Mouse (Mus musculus): ENCODE data around the gene Tcp10c. TPM values are rescaled to one million over a fixed set of nuclear protein-coding genes. Genes with fewer than 3 reads are reported as not detected.
"Not testable (repeated sequence)": the region's sequence is repeated elsewhere in the genome, so short reads cannot be mapped to it uniquely, and the experiment has no call there.

Gene Tcp10c
- total RNA-seq, 1 experiment from 2014 or later, result not detected

DNA sequence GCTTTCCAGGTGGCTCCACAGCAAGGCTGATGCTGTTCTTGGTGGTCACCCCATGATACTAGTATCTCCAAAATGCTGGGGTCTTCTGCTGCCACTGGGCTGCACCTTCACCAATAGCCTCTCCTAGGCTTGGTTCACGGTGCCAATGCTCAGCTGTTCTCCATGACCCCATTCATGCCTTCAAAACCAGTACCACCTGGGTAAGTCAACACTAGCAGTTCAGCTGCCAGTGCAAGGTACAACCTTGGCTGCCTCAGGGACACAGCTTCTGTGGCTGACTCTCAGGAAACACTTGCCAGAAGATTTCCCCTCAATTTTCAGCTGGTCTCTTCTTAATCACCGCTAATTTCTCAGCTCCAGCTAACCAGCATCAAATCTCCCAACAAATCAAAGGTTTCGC is 24.0 kb downstream of the Tcp10c start:
- not testable (repeated sequence) for ATAC-seq (ENCODE audit: extremely low read depth, insufficient number of reproducible peaks, low FRiP score, poor library complexity, severe bottlenecking)

GRCm38 (mm10) chr17:13379951-13380615 is 25.7 kb downstream of the Tcp10c start:
- ATAC-seq (ENCODE audit: extremely low read depth, insufficient number of reproducible peaks, low FRiP score, poor library complexity, severe bottlenecking), result not testable (repeated sequence)

GRCm38 (mm10) chr17:13381286-13381685 is 26.9 kb downstream of the Tcp10c start:
- not testable (repeated sequence) for ATAC-seq (ENCODE audit: extremely low read depth, insufficient number of reproducible peaks, low FRiP score, poor library complexity, severe bottlenecking)

DNA sequence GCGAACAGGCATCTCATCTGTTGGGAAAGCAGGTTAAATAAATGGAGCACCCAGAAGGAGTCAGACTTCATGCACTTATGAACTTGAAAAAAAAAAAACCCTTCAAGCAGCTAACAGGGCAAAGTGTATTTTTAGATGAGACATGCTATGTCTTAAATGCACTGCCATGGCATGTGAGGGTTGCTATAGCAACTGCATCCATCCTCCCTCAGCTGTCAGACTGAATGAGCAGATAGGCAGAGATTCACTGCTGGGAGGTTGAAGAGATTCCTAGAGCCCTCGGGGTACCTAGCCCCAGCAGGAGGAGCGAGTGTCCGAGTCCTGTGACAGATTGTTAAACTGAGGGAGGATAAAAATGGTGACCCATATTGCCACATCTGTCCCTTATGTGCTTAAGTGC is 36.6 kb downstream of the Tcp10c start:
- not testable (repeated sequence) for ATAC-seq (ENCODE audit: extremely low read depth, insufficient number of reproducible peaks, low FRiP score, poor library complexity, severe bottlenecking)

- ATAC-seq (ENCODE audit: extremely low read depth, insufficient number of reproducible peaks, low FRiP score, poor library complexity, severe bottlenecking), result not testable (repeated sequence)
Observed at GRCm38 (mm10) chr17:13399961-13400360, 45.6 kb downstream of the Tcp10c start.

DNA sequence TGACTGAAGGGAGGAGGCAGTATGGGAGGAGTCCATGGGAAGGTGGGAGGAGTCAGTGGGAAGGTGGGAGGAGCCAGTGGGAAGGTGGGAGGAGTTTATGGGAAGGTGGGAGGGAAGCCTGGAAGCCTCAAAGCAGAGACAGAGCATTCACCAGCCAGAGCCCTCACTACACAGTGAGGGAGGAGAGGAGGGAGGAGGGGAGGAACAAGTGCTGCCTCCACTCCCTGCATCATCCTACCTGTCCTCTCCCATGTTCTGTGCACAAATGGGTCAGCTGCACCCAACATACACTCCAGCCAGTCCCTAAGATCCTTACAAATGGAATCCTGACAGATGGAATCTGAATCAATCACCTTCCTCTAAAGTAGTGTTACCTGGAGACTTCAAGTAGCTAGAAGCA is 47.7 kb downstream of the Tcp10c start:
- ATAC-seq (ENCODE audit: extremely low read depth, insufficient number of reproducible peaks, low FRiP score, poor library complexity, severe bottlenecking), result not testable (repeated sequence)

GRCm38 (mm10) chr17:13403527-13404131 is 49.3 kb downstream of the Tcp10c start:
- ATAC-seq (ENCODE audit: extremely low read depth, insufficient number of reproducible peaks, low FRiP score, poor library complexity, severe bottlenecking), result not testable (repeated sequence)

DNA sequence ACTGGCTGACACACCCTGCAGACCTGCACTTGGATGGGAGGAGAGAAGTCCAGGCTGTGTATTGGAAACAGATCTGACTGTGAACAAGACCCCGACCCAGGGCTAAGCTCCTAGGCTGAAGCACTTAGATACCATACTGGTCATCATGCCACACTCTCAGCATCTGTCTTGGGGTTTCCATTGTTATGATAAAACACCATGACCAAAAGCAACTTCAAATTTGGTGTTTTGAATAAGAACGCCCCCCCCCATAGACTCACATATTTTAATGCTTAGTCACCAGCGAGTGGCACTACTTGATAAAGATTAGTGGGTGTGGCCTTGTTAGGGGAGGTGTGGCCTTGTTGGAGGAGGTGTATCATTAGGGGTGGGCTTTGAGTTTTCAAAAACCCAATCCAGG is 51.7 kb downstream of the Tcp10c start:
- ATAC-seq (ENCODE audit: extremely low read depth, insufficient number of reproducible peaks, low FRiP score, poor library complexity, severe bottlenecking), result not testable (repeated sequence)

GRCm38 (mm10) chr17:13406701-13407100 is 52.3 kb downstream of the Tcp10c start:
- peak; percentile 3; the same call in 1 of the 2 replicates for ATAC-seq (ENCODE audit: extremely low read depth, insufficient number of reproducible peaks, low FRiP score, poor library complexity, severe bottlenecking)

DNA sequence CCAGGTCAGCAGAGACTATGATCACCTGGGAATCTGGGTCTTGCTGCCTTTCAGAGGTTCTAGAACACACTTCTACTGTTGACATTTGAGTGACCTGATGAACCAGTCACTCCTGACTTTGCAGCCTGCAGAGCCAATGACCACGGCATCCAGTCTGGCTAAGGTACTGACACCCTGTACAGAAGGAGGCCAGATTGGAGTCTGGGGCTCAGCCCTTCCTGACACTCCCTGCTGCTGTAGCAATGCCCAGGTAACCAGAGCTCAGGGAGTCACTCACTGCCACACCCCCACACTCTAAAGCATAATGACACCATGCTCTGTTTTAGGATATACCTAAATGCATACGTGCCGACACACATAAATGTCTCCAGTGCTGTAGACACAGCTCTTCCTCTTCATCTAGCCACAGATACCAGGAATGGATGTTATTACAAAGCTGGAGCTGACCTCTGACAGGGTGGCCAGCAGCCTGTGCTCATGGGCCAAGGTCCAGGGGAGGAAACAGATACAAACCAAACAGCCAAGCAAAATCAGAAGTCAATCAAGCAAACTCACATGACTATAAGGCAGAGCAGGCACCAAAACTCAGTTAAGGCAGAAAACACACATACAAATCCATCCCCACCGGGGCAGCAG is 53.4 kb downstream of the Tcp10c start:
- ATAC-seq (ENCODE audit: extremely low read depth, insufficient number of reproducible peaks, low FRiP score, poor library complexity, severe bottlenecking), result peak; percentile 7; the same call in 1 of the 2 replicates

- ATAC-seq (ENCODE audit: extremely low read depth, insufficient number of reproducible peaks, low FRiP score, poor library complexity, severe bottlenecking), result not testable (repeated sequence)
Observed at GRCm38 (mm10) chr17:13408257-13408633, 53.9 kb downstream of the Tcp10c start.

- not testable (repeated sequence) for ATAC-seq (ENCODE audit: extremely low read depth, insufficient number of reproducible peaks, low FRiP score, poor library complexity, severe bottlenecking)
Observed at GRCm38 (mm10) chr17:13421022-13421591, 66.7 kb downstream of the Tcp10c start.

GRCm38 (mm10) chr17:13422638-13423037 is 68.3 kb downstream of the Tcp10c start:
- ATAC-seq (ENCODE audit: extremely low read depth, insufficient number of reproducible peaks, low FRiP score, poor library complexity, severe bottlenecking), result not testable (repeated sequence)

- not testable (repeated sequence) for ATAC-seq (ENCODE audit: extremely low read depth, insufficient number of reproducible peaks, low FRiP score, poor library complexity, severe bottlenecking)
Observed at GRCm38 (mm10) chr17:13423373-13424024, 69.1 kb downstream of the Tcp10c start.

- ATAC-seq (ENCODE audit: extremely low read depth, insufficient number of reproducible peaks, low FRiP score, poor library complexity, severe bottlenecking), result peak; percentile 10; the same call in 1 of the 2 replicates
Observed at GRCm38 (mm10) chr17:13424321-13424720, 69.9 kb downstream of the Tcp10c start.

DNA sequence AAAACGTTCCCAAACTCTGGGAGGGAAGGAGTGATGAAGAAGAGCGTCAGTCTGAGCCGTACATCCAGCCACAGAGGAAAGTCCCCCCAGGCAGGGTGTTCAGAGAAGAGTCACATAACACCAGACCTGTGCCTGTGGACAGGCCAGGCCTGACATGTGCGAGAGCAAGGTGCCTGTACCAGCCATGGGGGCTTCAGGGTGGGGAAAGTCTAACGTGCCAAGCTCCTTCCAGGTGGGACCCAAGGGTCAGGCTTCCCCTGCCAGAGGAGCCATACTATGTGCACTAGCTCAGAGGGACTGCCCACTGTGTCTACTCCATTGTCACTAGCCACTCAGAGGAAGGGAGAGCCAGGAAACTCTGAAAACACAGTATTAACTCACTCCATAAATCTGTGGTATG is 71.3 kb downstream of the Tcp10c start:
- ATAC-seq (ENCODE audit: extremely low read depth, insufficient number of reproducible peaks, low FRiP score, poor library complexity, severe bottlenecking), result not testable (repeated sequence)

DNA sequence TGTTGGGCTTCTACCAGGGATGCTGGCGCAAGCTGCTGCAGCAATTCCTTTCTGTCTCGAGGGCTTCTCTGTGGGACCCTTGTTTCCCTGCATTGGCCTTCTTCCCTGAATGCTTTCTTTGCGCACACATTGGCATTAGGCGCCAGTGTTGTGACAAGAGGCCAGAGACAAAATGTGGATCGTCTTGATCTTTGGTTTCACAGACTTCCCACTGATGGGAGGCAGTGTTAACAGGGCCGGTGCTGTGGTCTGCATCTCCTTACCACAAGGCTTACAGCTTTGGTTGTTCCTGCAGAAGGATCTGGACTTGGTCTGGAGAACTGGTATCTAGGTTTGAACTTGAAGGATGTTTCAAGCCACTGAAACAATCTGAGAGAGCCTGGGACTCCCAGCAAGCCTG is 72.1 kb downstream of the Tcp10c start:
- ATAC-seq (ENCODE audit: extremely low read depth, insufficient number of reproducible peaks, low FRiP score, poor library complexity, severe bottlenecking), result not testable (repeated sequence)

Data from neutrophil, adult 5-6 weeks (primary cell).